Mouse (Mus musculus): ENCODE data around the gene Serpinf1. TPM values are rescaled to one million over a fixed set of nuclear protein-coding genes. Genes with fewer than 3 reads are reported as not detected.

Gene Serpinf1
- polyA plus RNA-seq, 1 experiment: 85.3 TPM

Other genes with a start within 250 kb of the Serpinf1 start
- 16.0 and 19.9 TPM in 2 replicates for gene Ovca2, start 243.9 kb downstream of the Serpinf1 start, polyA plus RNA-seq (2012; rRNA removed)
- 20.1 and 26.6 TPM in 2 replicates for gene Dph1, start 231.5 kb downstream of the Serpinf1 start, polyA plus RNA-seq (2012; rRNA removed)
- gene Rtn4rl1, start 228.9 kb downstream of the Serpinf1 start, polyA plus RNA-seq (2012; rRNA removed): 23.3 and 34.8 TPM in 2 replicates
- gene Rpa1, start 74.4 kb downstream of the Serpinf1 start, polyA plus RNA-seq (2012; rRNA removed): 55.4 and 72.0 TPM in 2 replicates
- gene Smyd4, start 74.3 kb downstream of the Serpinf1 start, polyA plus RNA-seq (2012; rRNA removed): 6.7 and 6.8 TPM in 2 replicates
- 0.07 and 0.14 TPM in 2 replicates for gene Serpinf2, start 16.9 kb upstream of the Serpinf1 start, polyA plus RNA-seq (2012; rRNA removed)
- gene Wdr81, start 32.0 kb upstream of the Serpinf1 start, polyA plus RNA-seq (2012; rRNA removed): 8.5 and 13.0 TPM in 2 replicates
- gene Tlcd2, start 39.0 kb upstream of the Serpinf1 start, polyA plus RNA-seq (2012; rRNA removed): 12.1 and 12.6 TPM in 2 replicates
- 75.7 and 79.3 TPM in 2 replicates for gene Prpf8, start 64.1 kb upstream of the Serpinf1 start, polyA plus RNA-seq (2012; rRNA removed)
- gene Rilp, start 87.4 kb upstream of the Serpinf1 start, polyA plus RNA-seq (2012; rRNA removed): 6.4 and 7.2 TPM in 2 replicates
- gene Scarf1, start 90.8 kb upstream of the Serpinf1 start, polyA plus RNA-seq (2012; rRNA removed): 4.9 and 6.4 TPM in 2 replicates
- 11.3 and 12.5 TPM in 2 replicates for gene Slc43a2, start 109.0 kb upstream of the Serpinf1 start, polyA plus RNA-seq (2012; rRNA removed)
- 148 and 178 TPM in 2 replicates for gene Pitpna, start 165.4 kb upstream of the Serpinf1 start, polyA plus RNA-seq (2012; rRNA removed)
- gene Inpp5k, start 208.3 kb upstream of the Serpinf1 start, polyA plus RNA-seq (2012; rRNA removed): 61.9 and 68.7 TPM in 2 replicates
- 126 and 135 TPM in 2 replicates for gene Myo1c, start 227.8 kb upstream of the Serpinf1 start, polyA plus RNA-seq (2012; rRNA removed)